Mouse (Mus musculus) ES-Bruce4 (cell line): Measurements from ENCODE around the gene Dab2ip.

Experiments
- CTCF ChIP-seq: IDR thresholded peaks from one replicate; pipeline ENCODE4 v1.8.1; 2011; ENCODE audit warnings: low read depth, low read length
- POLR2A ChIP-seq: IDR thresholded peaks from one replicate; pipeline ENCODE4 v1.8.1; 2011; ENCODE audit warnings: low read length; ENCODE audit not compliant: insufficient read depth

GRCm38 (mm10) chr2:35676075-35676665 is 118.1 kb downstream of the Dab2ip start:
- TF ChIP-seq CTCF (no peak), POLR2A (no peak)
